Mouse (Mus musculus): Measurements from ENCODE around the gene Gm8005. TPM values are rescaled to one million over a fixed set of nuclear protein-coding genes. Genes with fewer than 3 reads are reported as not detected.
"Not testable (repeated sequence)": the region's sequence is repeated elsewhere in the genome, so short reads cannot be mapped to it uniquely, and the experiment has no call there.

The Gm8005 gene
- not detected for total RNA-seq (2021)
- not detected in 2 replicates for polyA plus RNA-seq (2012; rRNA removed)
- long read RNA-seq, result 0 reads

- not testable (repeated sequence) for DNase-seq
Measured at GRCm38 (mm10) chr14:42439573-42439972, at the start of gene Gm8005. Gene Gm8005, minus strand, starts transcription at chr14:42439673.

- DNase-seq, result not testable (repeated sequence)
Measured at GRCm38 (mm10) chr14:42463581-42463980, 24.1 kb upstream of the Gm8005 start, which contains the start of gene Gm8011. Gene Gm8011, plus strand, starts transcription at chr14:42463881.

Other genes with a start within 250 kb of the Gm8005 start
- not detected for gene Gm3573, start 248.9 kb downstream of the Gm8005 start, total RNA-seq (2021)
- not detected in 2 replicates for gene Gm3573, start 248.9 kb downstream of the Gm8005 start, polyA plus RNA-seq (2012; rRNA removed)
- gene Gm17026, start 179.6 kb downstream of the Gm8005 start, total RNA-seq (2021), result not detected
- not detected in 2 replicates for gene Gm17026, start 179.6 kb downstream of the Gm8005 start, polyA plus RNA-seq (2012; rRNA removed)
- not detected for gene Gm9611, start 142.3 kb downstream of the Gm8005 start, total RNA-seq (2021)
- gene Gm9611, start 142.3 kb downstream of the Gm8005 start, polyA plus RNA-seq (2012; rRNA removed), result not detected in 2 replicates
- gene Gm7995, start 129.5 kb downstream of the Gm8005 start, total RNA-seq (2021), result not detected
- not detected in 2 replicates for gene Gm7995, start 129.5 kb downstream of the Gm8005 start, polyA plus RNA-seq (2012; rRNA removed)
- gene Gm8011, start 24.2 kb upstream of the Gm8005 start, total RNA-seq (2021), result not detected
- not detected in 2 replicates for gene Gm8011, start 24.2 kb upstream of the Gm8005 start, polyA plus RNA-seq (2012; rRNA removed)
- gene Gm8020, start 62.7 kb upstream of the Gm8005 start, total RNA-seq (2021), result not detected
- gene Gm8020, start 62.7 kb upstream of the Gm8005 start, polyA plus RNA-seq (2012; rRNA removed), result not detected in 2 replicates
- gene Gm8024, start 84.6 kb upstream of the Gm8005 start, total RNA-seq (2021), result not detected
- gene Gm8024, start 84.6 kb upstream of the Gm8005 start, polyA plus RNA-seq (2012; rRNA removed), result not detected in 2 replicates
- not detected for gene Gm17124, start 160.2 kb upstream of the Gm8005 start, total RNA-seq (2021)
- not detected in 2 replicates for gene Gm17124, start 160.2 kb upstream of the Gm8005 start, polyA plus RNA-seq (2012; rRNA removed)
- gene Gm3633, start 202.2 kb upstream of the Gm8005 start, total RNA-seq (2021), result not detected
- not detected in 2 replicates for gene Gm3633, start 202.2 kb upstream of the Gm8005 start, polyA plus RNA-seq (2012; rRNA removed)
- not detected for gene Gm10378, start 216.3 kb upstream of the Gm8005 start, total RNA-seq (2021)
- gene Gm10378, start 216.3 kb upstream of the Gm8005 start, polyA plus RNA-seq (2012; rRNA removed), result not detected in 2 replicates

Data from adrenal gland, adult 2 months (tissue).